Mouse (Mus musculus): ENCODE measurements at regions not wholly inside any gene's neighbourhood (a gene's known extent, or its start where the extent isn't known, plus 50 kb on each side); places are given as distances from the start of the nearest gene placed in this dataset.

- DNase-seq (ENCODE audit: extremely low read depth, low read depth, low spot score), result no peak
These were observed 258.5 kb downstream of the Ankrd50 start for GRCm38 (mm10) chr3:38226147-38226546.

GRCm38 (mm10) chr3:38221834-38222215 is 262.8 kb downstream of the Ankrd50 start:
- DNase-seq (ENCODE audit: extremely low read depth, low read depth, low spot score), result no peak

GRCm38 (mm10) chr3:38220934-38221833 is 263.5 kb downstream of the Ankrd50 start:
- no peak for DNase-seq (ENCODE audit: extremely low read depth, low read depth, low spot score)

- DNase-seq (ENCODE audit: extremely low read depth, low read depth, low spot score), result no peak
These were observed 275.6 kb downstream of the Ankrd50 start for GRCm38 (mm10) chr3:38209081-38209480.

- DNase-seq (ENCODE audit: extremely low read depth, low read depth, low spot score), result no peak
These were observed 276.8 kb downstream of the Ankrd50 start for GRCm38 (mm10) chr3:38207867-38208266.

- no peak for DNase-seq (ENCODE audit: extremely low read depth, low read depth, low spot score)
These were observed 282.6 kb downstream of the Ankrd50 start for GRCm38 (mm10) chr3:38201861-38202656.

GRCm38 (mm10) chr3:38194001-38194400 is 290.6 kb downstream of the Ankrd50 start:
- DNase-seq (ENCODE audit: extremely low read depth, low read depth, low spot score), result peak; percentile 19

GRCm38 (mm10) chr3:38187406-38187896 is 297.2 kb downstream of the Ankrd50 start:
- DNase-seq (ENCODE audit: extremely low read depth, low read depth, low spot score), result no peak

- no peak for DNase-seq (ENCODE audit: extremely low read depth, low read depth, low spot score)
These were observed 298.1 kb downstream of the Ankrd50 start for GRCm38 (mm10) chr3:38186503-38186902.

- no peak for DNase-seq (ENCODE audit: extremely low read depth, low read depth, low spot score)
These were observed 306.3 kb downstream of the Ankrd50 start for GRCm38 (mm10) chr3:38178295-38178694.

- DNase-seq (ENCODE audit: extremely low read depth, low read depth, low spot score), result no peak
These were observed 308.7 kb downstream of the Ankrd50 start for GRCm38 (mm10) chr3:38175946-38176345.

- no peak for DNase-seq (ENCODE audit: extremely low read depth, low read depth, low spot score)
These were observed 309.8 kb downstream of the Ankrd50 start for GRCm38 (mm10) chr3:38174735-38175280.

- no peak for DNase-seq (ENCODE audit: extremely low read depth, low read depth, low spot score)
These were observed 332.2 kb downstream of the Ankrd50 start for GRCm38 (mm10) chr3:38152408-38152807.

GRCm38 (mm10) chr3:38151821-38152220 is 332.8 kb downstream of the Ankrd50 start:
- DNase-seq (ENCODE audit: extremely low read depth, low read depth, low spot score), result no peak

GRCm38 (mm10) chr3:38146663-38147062 is 338.0 kb downstream of the Ankrd50 start:
- no peak for DNase-seq (ENCODE audit: extremely low read depth, low read depth, low spot score)

GRCm38 (mm10) chr3:38145444-38145843 is 339.2 kb downstream of the Ankrd50 start:
- DNase-seq (ENCODE audit: extremely low read depth, low read depth, low spot score), result peak; percentile 67

GRCm38 (mm10) chr3:38144650-38145049 is 340.0 kb downstream of the Ankrd50 start:
- no peak for DNase-seq (ENCODE audit: extremely low read depth, low read depth, low spot score)

GRCm38 (mm10) chr3:38143147-38143883 is 341.3 kb downstream of the Ankrd50 start:
- DNase-seq (ENCODE audit: extremely low read depth, low read depth, low spot score), result no peak

GRCm38 (mm10) chr3:38139387-38139786 is 345.3 kb downstream of the Ankrd50 start:
- DNase-seq (ENCODE audit: extremely low read depth, low read depth, low spot score), result no peak

GRCm38 (mm10) chr3:38138014-38138413 is 346.6 kb downstream of the Ankrd50 start:
- DNase-seq (ENCODE audit: extremely low read depth, low read depth, low spot score), result no peak

- DNase-seq (ENCODE audit: extremely low read depth, low read depth, low spot score), result no peak
These were observed 348.8 kb downstream of the Ankrd50 start for GRCm38 (mm10) chr3:38135808-38136214.
